Mouse (Mus musculus) hindbrain, embryonic 13.5 days (tissue): ENCODE data around the gene Rcan1. TPM values are rescaled to one million over a fixed set of nuclear protein-coding genes. Genes with fewer than 3 reads are reported as not detected.

ENCODE experiments used
- ATAC-seq: fragments of 200-750 bp; cut with Nextera tagmentation; 2 replicates; pipeline ENCODE4 v1.8.0; 2017; ENCODE audit warnings: moderate TSS enrichment; ENCODE audit not compliant: low FRiP score
- H3K27ac ChIP-seq: fragments of 300-500 bp; sonication (generic); 2 replicates; pipeline ENCODE4 v1.5.1; 2015; ENCODE audit warnings: inconsistent platforms, mild to moderate bottlenecking, moderate library complexity
- H3K27me3 ChIP-seq: fragments of 300-500 bp; sonication (generic); 2 replicates; pipeline ENCODE4 v1.6.1; 2015; ENCODE audit warnings: mild to moderate bottlenecking, inconsistent platforms
- H3K36me3 ChIP-seq: fragments of 300-500 bp; sonication (generic); 2 replicates; pipeline ENCODE4 v1.6.1; 2015; ENCODE audit warnings: mild to moderate bottlenecking, inconsistent platforms
- H3K4me1 ChIP-seq: fragments of 300-500 bp; sonication (generic); replicated peaks from 2 replicates; pipeline ENCODE4 v1.6.1; 2015; ENCODE audit warnings: inconsistent platforms
- H3K4me2 ChIP-seq: fragments of 300-500 bp; sonication (generic); 2 replicates; pipeline ENCODE4 v1.6.1; 2015; ENCODE audit warnings: inconsistent platforms, mild to moderate bottlenecking, moderate library complexity
- H3K4me3 ChIP-seq: fragments of 300-500 bp; sonication (generic); 2 replicates; pipeline ENCODE4 v1.5.1; 2015; ENCODE audit warnings: mild to moderate bottlenecking, inconsistent platforms
- H3K9ac ChIP-seq: fragments of 300-500 bp; sonication (generic); 2 replicates; pipeline ENCODE4 v1.6.1; 2015; ENCODE audit warnings: mild to moderate bottlenecking, inconsistent platforms
- H3K9me3 ChIP-seq: fragments of 300-500 bp; sonication (generic); 2 replicates; pipeline ENCODE4 v1.6.1; 2016; ENCODE audit warnings: inconsistent platforms
- WGBS: fragments of 180-500 bp; shearing (Covaris S2); methylation state at CpG from one replicate; pipeline ENCODE4 v1.1.7; 2015; 5-methylcytosine and 5-hydroxymethylcytosine counted together
- polyA plus RNA-seq: library from polyadenylated mRNA; unstranded; fragments of >200 nt; fragmentation: Nextera tagmentation; extraction: Ambion mirVana; gene quantifications from 2 replicates; pipeline ENCODE4 v1.2.1, GENCODE M21; 2015

Rcan1 gene
- polyA plus RNA-seq, 1 experiment from 2014 or later, result 56.5 TPM

GRCm38 (mm10) chr16:92407883-92408282 lies 62.8 kb downstream of the Rcan1 start:
- H3K4me1 ChIP-seq, result peaks cover 19% of the 10 kb centered on the region
- H3K27me3 ChIP-seq, result no peaks in the 10 kb centered on the region
- WGBS, result 78% methylated on average over 2 of the region's 2 CpGs
- no peaks in the 10 kb centered on the region for H3K36me3 ChIP-seq
- H3K9ac ChIP-seq, result no peak overlapping the region
- H3K4me3 ChIP-seq, result no peak overlapping the region
- no peak for ATAC-seq
- H3K27ac ChIP-seq, result no peak overlapping the region
- H3K9me3 ChIP-seq, result no peaks in the 10 kb centered on the region
- no peak overlapping the region for H3K4me2 ChIP-seq

- 93% methylated on average over 2 of the region's 2 CpGs for WGBS
- no peak overlapping the region for H3K4me2 ChIP-seq
- no peak overlapping the region for H3K27ac ChIP-seq
- H3K4me1 ChIP-seq, result peaks cover 35% of the 10 kb centered on the region
- ATAC-seq, result no peak
- H3K9ac ChIP-seq, result no peak overlapping the region
- H3K4me3 ChIP-seq, result no peak overlapping the region
- no peaks in the 10 kb centered on the region for H3K36me3 ChIP-seq
- no peaks in the 10 kb centered on the region for H3K9me3 ChIP-seq
- H3K27me3 ChIP-seq, result 0 out of 2 replicates have a peak, but pooled peaks cover 5% of the 10 kb centered on the region
Observed at GRCm38 (mm10) chr16:92404141-92404540, 66.5 kb downstream of the Rcan1 start.

GRCm38 (mm10) chr16:92403069-92403468 lies 67.6 kb downstream of the Rcan1 start:
- Histone ChIP-seq H3K36me3 (no peaks in the 10 kb centered on the region), H3K4me1 (peaks cover 45% of the 10 kb centered on the region), H3K9me3 (no peaks in the 10 kb centered on the region), H3K27ac (no peak overlapping the region), H3K27me3 (0 out of 2 replicates have a peak, but pooled peaks cover 5% of the 10 kb centered on the region), H3K4me2 (no peak overlapping the region), H3K9ac (no peak overlapping the region), H3K4me3 (no peak overlapping the region)
- no peak for ATAC-seq
- WGBS, result 82% methylated on average over 10 of the region's 10 CpGs

- Histone ChIP-seq H3K9me3 (no peaks in the 10 kb centered on the region), H3K36me3 (no peaks in the 10 kb centered on the region), H3K27ac (0 out of 2 replicates have a peak overlapping the region, but pooled peaks have one; percentile 2), H3K4me3 (no peak overlapping the region), H3K4me2 (no peak overlapping the region), H3K27me3 (0 out of 2 replicates have a peak, but pooled peaks cover 5% of the 10 kb centered on the region), H3K9ac (0 out of 2 replicates have a peak overlapping the region, but pooled peaks have one; percentile 24), H3K4me1 (peaks cover 47% of the 10 kb centered on the region)
- WGBS, result 47% methylated on average over 8 of the region's 8 CpGs
- no peak for ATAC-seq
Observed at GRCm38 (mm10) chr16:92402216-92402615, 68.5 kb downstream of the Rcan1 start.

- H3K4me1 ChIP-seq, result peaks cover 47% of the 10 kb centered on the region
- 62% methylated on average over 10 of the region's 10 CpGs for WGBS
- no peak overlapping the region for H3K4me3 ChIP-seq
- no peak overlapping the region for H3K27ac ChIP-seq
- 0 out of 2 replicates have a peak, but pooled peaks cover 5% of the 10 kb centered on the region for H3K27me3 ChIP-seq
- H3K36me3 ChIP-seq, result peaks cover 7% of the 10 kb centered on the region
- H3K9ac ChIP-seq, result no peak overlapping the region
- no peaks in the 10 kb centered on the region for H3K9me3 ChIP-seq
- H3K4me2 ChIP-seq, result no peak overlapping the region
- ATAC-seq, result no peak
Observed at GRCm38 (mm10) chr16:92401206-92401605, 69.5 kb downstream of the Rcan1 start.

GRCm38 (mm10) chr16:92399490-92400458 lies 70.9 kb downstream of the Rcan1 start:
- H3K27me3 ChIP-seq, result 0 out of 2 replicates have a peak, but pooled peaks cover 5% of the 10 kb centered on the region
- peak overlapping the region; percentile 80 for H3K4me2 ChIP-seq
- peak overlapping the region; percentile 83 for H3K27ac ChIP-seq
- peak; percentile 76 for ATAC-seq
- peak overlapping the region; percentile 42 for H3K4me3 ChIP-seq
- peaks cover 21% of the 10 kb centered on the region for H3K36me3 ChIP-seq
- H3K9ac ChIP-seq, result peak overlapping the region; percentile 73
- peaks cover 47% of the 10 kb centered on the region for H3K4me1 ChIP-seq
- under 1% methylated on average over 37 of the region's 37 CpGs for WGBS
- no peaks in the 10 kb centered on the region for H3K9me3 ChIP-seq

- H3K27me3 ChIP-seq, result 0 out of 2 replicates have a peak, but pooled peaks cover 5% of the 10 kb centered on the region
- peaks cover 29% of the 10 kb centered on the region for H3K36me3 ChIP-seq
- 59% methylated on average over 6 of the region's 6 CpGs for WGBS
- H3K4me1 ChIP-seq, result peaks cover 47% of the 10 kb centered on the region
- peak overlapping the region; percentile 80 for H3K4me2 ChIP-seq
- ATAC-seq, result no peak
- H3K4me3 ChIP-seq, result 0 out of 2 replicates have a peak overlapping the region, but pooled peaks have one; percentile 42
- H3K27ac ChIP-seq, result no peak overlapping the region
- no peak overlapping the region for H3K9ac ChIP-seq
- no peaks in the 10 kb centered on the region for H3K9me3 ChIP-seq
Observed at GRCm38 (mm10) chr16:92398574-92399118, 72.0 kb downstream of the Rcan1 start.

- WGBS, result 48% methylated on average over 10 of the region's 10 CpGs
- H3K9me3 ChIP-seq, result no peaks in the 10 kb centered on the region
- no peak for ATAC-seq
- H3K4me2 ChIP-seq, result no peak overlapping the region
- H3K4me1 ChIP-seq, result peaks cover 47% of the 10 kb centered on the region
- H3K9ac ChIP-seq, result 0 out of 2 replicates have a peak overlapping the region, but pooled peaks have one; percentile 1
- H3K27ac ChIP-seq, result no peak overlapping the region
- H3K27me3 ChIP-seq, result 0 out of 2 replicates have a peak, but pooled peaks cover 5% of the 10 kb centered on the region
- no peak overlapping the region for H3K4me3 ChIP-seq
- peaks cover 36% of the 10 kb centered on the region for H3K36me3 ChIP-seq
Observed at GRCm38 (mm10) chr16:92397745-92398573, 72.7 kb downstream of the Rcan1 start.

GRCm38 (mm10) chr16:92393732-92394131 lies 76.9 kb downstream of the Rcan1 start:
- Histone ChIP-seq H3K9ac (no peak overlapping the region), H3K27me3 (no peaks in the 10 kb centered on the region), H3K27ac (no peak overlapping the region), H3K4me2 (no peak overlapping the region), H3K36me3 (peaks cover 57% of the 10 kb centered on the region), H3K4me1 (peaks cover 8% of the 10 kb centered on the region), H3K9me3 (no peaks in the 10 kb centered on the region), H3K4me3 (no peak overlapping the region)
- ATAC-seq, result no peak
- 96% methylated on average over 3 of the region's 3 CpGs for WGBS

GRCm38 (mm10) chr16:92387692-92388091 lies 83.0 kb downstream of the Rcan1 start:
- Histone ChIP-seq H3K36me3 (peaks cover 18% of the 10 kb centered on the region), H3K9ac (no peak overlapping the region), H3K4me1 (peaks cover 3% of the 10 kb centered on the region; the same call in 1 of the 2 replicates), H3K9me3 (no peaks in the 10 kb centered on the region), H3K27me3 (no peaks in the 10 kb centered on the region), H3K4me3 (no peak overlapping the region), H3K4me2 (no peak overlapping the region), H3K27ac (no peak overlapping the region)
- no peak for ATAC-seq
- WGBS, result 62% methylated on average over 10 of the region's 10 CpGs

- ATAC-seq, result no peak
- H3K4me3 ChIP-seq, result no peak overlapping the region
- no peak overlapping the region for H3K4me2 ChIP-seq
- no peaks in the 10 kb centered on the region for H3K9me3 ChIP-seq
- H3K36me3 ChIP-seq, result no peaks in the 10 kb centered on the region
- H3K27me3 ChIP-seq, result no peaks in the 10 kb centered on the region
- H3K4me1 ChIP-seq, result peaks cover 13% of the 10 kb centered on the region; the same call in 1 of the 2 replicates
- H3K9ac ChIP-seq, result no peak overlapping the region
- 2% methylated on average over 2 of the region's 2 CpGs for WGBS
- no peak overlapping the region for H3K27ac ChIP-seq
Observed at GRCm38 (mm10) chr16:92385062-92385461, 85.6 kb downstream of the Rcan1 start.
